Comparison of ENCODE assay signal across 22 mouse cellular contexts in genomic region chr3:35474361-35474760, GRCm38 (mm10).
DNase-seq lines count a peak whose midpoint lies in the region; ATAC-seq lines count a peak whose summit lies in the region.
"Had no signal": no experiment of that assay in that cellular context is flagged by ENCODE, and none has a peak within 500 bp of the region (broad histone marks: within the 10 kb centered on the region; RNA-seq: fewer than 3 reads in every experiment).

No protein-coding gene starts in this region.

- no peak for ATAC-seq in forebrain, embryonic 12.5 days (ENCODE audit: low FRiP score)
- 0 out of 2 replicates have a peak, but pooled peaks have one; percentile 19 for ATAC-seq in embryonic facial prominence, embryonic 15.5 days (ENCODE audit: insufficient number of reproducible peaks, low FRiP score, low TSS enrichment, low read depth)
- no peak for ATAC-seq in monocyte, adult 5-6 weeks (replicated peaks; ENCODE audit: insufficient number of reproducible peaks, low FRiP score, low TSS enrichment, poor library complexity, severe bottlenecking)
- ATAC-seq in granulocyte monocyte progenitor cell, adult 5-6 weeks (replicated peaks; ENCODE audit: poor library complexity, severe bottlenecking): no peak
- ATAC-seq: CD4-positive, CD25-positive, alpha-beta regulatory T cell, adult 4 months; forebrain, embryonic 15.5 days; lung, postnatal 0 days had no signal

- no peak overlapping the region for H3K4me3 ChIP-seq in forebrain, embryonic 10.5 days
- H3K4me3 ChIP-seq in forebrain, embryonic 12.5 days (replicated peaks): no peak overlapping the region
- H3K4me3 ChIP-seq in embryonic facial prominence, embryonic 15.5 days (replicated peaks): no peak overlapping the region
- H3K4me3 ChIP-seq: erythroblast, embryonic 14.5 days; forebrain, embryonic 15.5 days; hindbrain, embryonic 12.5 days; intestine, embryonic 15.5 days; stomach, embryonic 15.5 days had no signal

- H3K36me3 ChIP-seq in forebrain, embryonic 10.5 days (replicated peaks): no peaks in the 10 kb centered on the region
- no peaks in the 10 kb centered on the region for H3K36me3 ChIP-seq in forebrain, embryonic 12.5 days (replicated peaks)
- no peaks in the 10 kb centered on the region for H3K36me3 ChIP-seq in embryonic facial prominence, embryonic 15.5 days
- H3K36me3 ChIP-seq: forebrain, embryonic 15.5 days; hindbrain, embryonic 12.5 days; intestine, embryonic 15.5 days; stomach, embryonic 15.5 days had no signal

- peaks cover 30% of the 10 kb centered on the region for H3K4me1 ChIP-seq in forebrain, embryonic 10.5 days
- H3K4me1 ChIP-seq in forebrain, embryonic 12.5 days: peaks cover 8% of the 10 kb centered on the region
- H3K4me1 ChIP-seq in embryonic facial prominence, embryonic 15.5 days: peaks cover 9% of the 10 kb centered on the region; the same call in 1 of the 2 replicates
- H3K4me1 ChIP-seq: intestine, embryonic 15.5 days; stomach, embryonic 15.5 days had no signal

- 55% methylated on average over 6 of the region's 6 CpGs for WGBS in forebrain, embryonic 10.5 days
- WGBS in forebrain, embryonic 12.5 days: 51% methylated on average over 6 of the region's 6 CpGs
- 23% methylated on average over 6 of the region's 6 CpGs for WGBS in embryonic facial prominence, embryonic 15.5 days

- no peak overlapping the region for H3K9ac ChIP-seq in forebrain, embryonic 12.5 days
- H3K9ac ChIP-seq in embryonic facial prominence, embryonic 15.5 days: no peak overlapping the region
- H3K9ac ChIP-seq: forebrain, embryonic 15.5 days; hindbrain, embryonic 12.5 days; intestine, embryonic 15.5 days; stomach, embryonic 15.5 days had no signal

- no peak for DNase-seq in forebrain, embryonic 10.5 days (ENCODE audit: extremely low spot score, low spot score)
- DNase-seq in embryo, embryonic 10.5 days (ENCODE audit: low spot score): peak; percentile 49
- peak; percentile 66 for DNase-seq in mesoderm, embryonic 11.5 days (ENCODE audit: low read depth, low spot score)
- no peak for DNase-seq in kidney, postnatal 14 days
- DNase-seq: cerebellum, adult 2 months; gastrocnemius, postnatal 25 days; liver; midbrain, embryonic 14.5 days; spleen, adult 18-20 months; thymus, adult 18-20 months; thymus, postnatal 4 days had no signal

- 0 out of 2 replicates have a peak overlapping the region, but pooled peaks have one; percentile 35 for H3K27ac ChIP-seq in forebrain, embryonic 10.5 days
- no peak overlapping the region for H3K27ac ChIP-seq in forebrain, embryonic 12.5 days
- no peak overlapping the region for H3K27ac ChIP-seq in embryonic facial prominence, embryonic 15.5 days (replicated peaks)
- H3K27ac ChIP-seq: forebrain, embryonic 15.5 days; hindbrain, embryonic 12.5 days; intestine, embryonic 15.5 days; stomach, embryonic 15.5 days had no signal

- H3K4me2 ChIP-seq in forebrain, embryonic 12.5 days: no peak overlapping the region
- H3K4me2 ChIP-seq in embryonic facial prominence, embryonic 15.5 days (replicated peaks): 0 out of 2 replicates have a peak overlapping the region, but pooled peaks have one; percentile 6
- H3K4me2 ChIP-seq: forebrain, embryonic 15.5 days; hindbrain, embryonic 12.5 days; intestine, embryonic 15.5 days; stomach, embryonic 15.5 days had no signal

- H3K9me3 ChIP-seq in forebrain, embryonic 10.5 days: no peaks in the 10 kb centered on the region
- no peaks in the 10 kb centered on the region for H3K9me3 ChIP-seq in forebrain, embryonic 12.5 days
- no peaks in the 10 kb centered on the region for H3K9me3 ChIP-seq in embryonic facial prominence, embryonic 15.5 days (replicated peaks)
- H3K9me3 ChIP-seq: forebrain, embryonic 15.5 days; hindbrain, embryonic 12.5 days; intestine, embryonic 15.5 days; stomach, embryonic 15.5 days had no signal

- no peaks in the 10 kb centered on the region for H3K27me3 ChIP-seq in forebrain, embryonic 10.5 days (ENCODE audit: poor library complexity, severe bottlenecking)
- H3K27me3 ChIP-seq in forebrain, embryonic 12.5 days: no peaks in the 10 kb centered on the region
- H3K27me3 ChIP-seq in embryonic facial prominence, embryonic 15.5 days: peaks cover 6% of the 10 kb centered on the region; the same call in 1 of the 2 replicates
- H3K27me3 ChIP-seq: forebrain, embryonic 15.5 days; hindbrain, embryonic 12.5 days; intestine, embryonic 15.5 days; stomach, embryonic 15.5 days had no signal

Comparison
In these comparisons a context has a peak if more than half of its experiments do, and no peak if none do; other contexts are left out.
1. DNase-seq: peak in embryo, embryonic 10.5 days (single experiment) and mesoderm, embryonic 11.5 days (single experiment); none in forebrain, embryonic 10.5 days (single experiment) and kidney, postnatal 14 days (single experiment).